Mouse (Mus musculus) bone marrow, adult 2 months (tissue): ENCODE data around the gene Nbdy.

ENCODE experiments used
- CTCF ChIP-seq: fragments of 200-500 bp; IDR thresholded peaks from 2 replicates; pipeline ENCODE4 v1.5.1; 2011; ENCODE audit warnings: low read length, control low read depth; ENCODE audit not compliant: control insufficient read depth, insufficient read depth
- POLR2A ChIP-seq: fragments of 200-500 bp; IDR thresholded peaks from 2 replicates; pipeline ENCODE4 v1.6.1; 2011; ENCODE audit warnings: low read depth, mild to moderate bottlenecking, control low read depth, low read length, borderline replicate concordance; ENCODE audit not compliant: control insufficient read depth

GRCm38 (mm10) chrX:153735697-153736096 is 12.3 kb downstream of the Nbdy start:
- TF ChIP-seq CTCF (no peak), POLR2A (no peak)
